Mouse (Mus musculus) lung, postnatal 14 days (tissue): ENCODE measurements around the gene Alpk3.
"Not testable (repeated sequence)": the region's sequence is repeated elsewhere in the genome, so short reads cannot be mapped to it uniquely, and the experiment has no call there.

Source experiments
- DNase-seq: peaks from one replicate; pipeline ENCODE4 v3.0.0; 2021

The Alpk3 gene

GRCm38 (mm10) chr7:81133416-81133815 lies 76.0 kb downstream of the Alpk3 start:
- DNase-seq: no peak

GRCm38 (mm10) chr7:81133941-81134340 lies 76.5 kb downstream of the Alpk3 start:
- DNase-seq: no peak

GRCm38 (mm10) chr7:81134614-81135067 lies 77.2 kb downstream of the Alpk3 start:
- peak; percentile 72 for DNase-seq

GRCm38 (mm10) chr7:81137292-81137691 lies 79.9 kb downstream of the Alpk3 start:
- DNase-seq: no peak

GRCm38 (mm10) chr7:81139100-81139499 lies 81.7 kb downstream of the Alpk3 start:
- peak; percentile 71 for DNase-seq

GRCm38 (mm10) chr7:81139671-81140404 lies 82.4 kb downstream of the Alpk3 start:
- no peak for DNase-seq

GRCm38 (mm10) chr7:81141541-81141940 lies 84.1 kb downstream of the Alpk3 start:
- no peak for DNase-seq

GRCm38 (mm10) chr7:81143056-81143455 lies 85.7 kb downstream of the Alpk3 start:
- DNase-seq: not testable (repeated sequence)

GRCm38 (mm10) chr7:81149759-81150158 lies 92.4 kb downstream of the Alpk3 start:
- DNase-seq: no peak

GRCm38 (mm10) chr7:81151216-81151615 lies 93.8 kb downstream of the Alpk3 start:
- DNase-seq: no peak

GRCm38 (mm10) chr7:81152306-81152705 lies 94.9 kb downstream of the Alpk3 start:
- no peak for DNase-seq

- no peak for DNase-seq
Measured at GRCm38 (mm10) chr7:81152826-81153225, 95.4 kb downstream of the Alpk3 start.

- no peak for DNase-seq
Measured at GRCm38 (mm10) chr7:81153327-81153726, 95.9 kb downstream of the Alpk3 start.

- not testable (repeated sequence) for DNase-seq
Measured at GRCm38 (mm10) chr7:81154244-81154643, 96.8 kb downstream of the Alpk3 start.

- peak; percentile 66 for DNase-seq
Measured at GRCm38 (mm10) chr7:81154960-81155359, 97.6 kb downstream of the Alpk3 start.
